Comparison of ENCODE assay signal across 8 mouse cellular contexts in genomic region chr7:109792759-109793158, GRCm38 (mm10). TPM values are rescaled to one million over a fixed set of nuclear protein-coding genes. Genes with fewer than 3 reads are reported as not detected.
A peak's percentile ranks its signal among the peaks of the same experiment; 100 is the strongest.
DNase-seq lines count a peak whose midpoint lies in the region; ATAC-seq and TF ChIP-seq lines count a peak whose summit lies in the region.

No protein-coding gene starts in this region.

- WGBS in heart, postnatal 0 days: 73% methylated on average over 2 of the region's 2 CpGs
- WGBS in midbrain, embryonic 13.5 days: 80% methylated on average over 2 of the region's 2 CpGs

- TF ChIP-seq EP300 in heart, postnatal 0 days (IDR thresholded peaks at IDR 0.05; ENCODE audit: low read depth): no peak

- TF ChIP-seq CTCF in heart, postnatal 0 days (IDR thresholded peaks at IDR 0.05; ENCODE audit: low read depth): peak; percentile 84

- H3K9ac ChIP-seq in heart, postnatal 0 days (replicated peaks; ENCODE audit: low read depth, low read length): no peak overlapping the region
- H3K9ac ChIP-seq in midbrain, embryonic 13.5 days (replicated peaks): no peak overlapping the region

- H3K27ac ChIP-seq in heart, postnatal 0 days (ENCODE audit: low read depth): no peak overlapping the region
- no peak overlapping the region for H3K27ac ChIP-seq in midbrain, embryonic 13.5 days

- H3K36me3 ChIP-seq in heart, postnatal 0 days (replicated peaks; ENCODE audit: control insufficient read depth, insufficient read depth, low read length): no peaks in the 10 kb centered on the region
- no peaks in the 10 kb centered on the region for H3K36me3 ChIP-seq in midbrain, embryonic 13.5 days

- no peak overlapping the region for H3K4me2 ChIP-seq in heart, postnatal 0 days (ENCODE audit: low read depth, low read length)
- no peak overlapping the region for H3K4me2 ChIP-seq in midbrain, embryonic 13.5 days (replicated peaks)

- H3K27me3 ChIP-seq in heart, postnatal 0 days (ENCODE audit: control insufficient read depth, insufficient read depth, low read length): peaks cover 3% of the 10 kb centered on the region; the same call in 1 of the 2 replicates
- H3K27me3 ChIP-seq in midbrain, embryonic 13.5 days: no peaks in the 10 kb centered on the region; the same call in 1 of the 2 replicates

- no peak overlapping the region for H3K4me3 ChIP-seq in heart, postnatal 0 days (ENCODE audit: low read depth, low read length)
- no peak overlapping the region for H3K4me3 ChIP-seq in midbrain, embryonic 13.5 days (replicated peaks)

- peak; percentile 43; the same call in 1 of the 2 replicates for ATAC-seq in heart, postnatal 0 days (ENCODE audit: insufficient read depth, low read depth)
- ATAC-seq in midbrain, embryonic 13.5 days: 0 out of 2 replicates have a peak, but pooled peaks have one; percentile 27

- DNase-seq in layer of hippocampus, adult 11-12 months (ENCODE audit: low spot score): peak; percentile 61
- no peak for DNase-seq in layer of hippocampus, adult 9-10 months (ENCODE audit: low spot score)
- DNase-seq in MEL-GATA-1-ER (ENCODE audit: extremely low read depth, low read depth): peak; percentile 41
- peak; percentile 79 to 82 for DNase-seq in cerebellum, adult 18-20 months
- peak; percentile 45 for DNase-seq in heart, postnatal 0 days (ENCODE audit: low spot score)
- DNase-seq in layer of hippocampus, adult 8-10 months (ENCODE audit: low spot score in 2 of 2): peak; percentile 26 to 54
- DNase-seq in thymus, postnatal 25 days: peak; percentile 47

- peaks cover 15% of the 10 kb centered on the region for H3K4me1 ChIP-seq in heart, postnatal 0 days (ENCODE audit: control insufficient read depth, insufficient read depth)
- no peaks in the 10 kb centered on the region for H3K4me1 ChIP-seq in midbrain, embryonic 13.5 days (replicated peaks)

- H3K9me3 ChIP-seq in heart, postnatal 0 days (replicated peaks; ENCODE audit: control insufficient read depth, low read length): no peaks in the 10 kb centered on the region
- H3K9me3 ChIP-seq in midbrain, embryonic 13.5 days: no peaks in the 10 kb centered on the region

RNA-seq across cellular contexts. Expression of gene Nrip3, which starts 10.9 kb away (rescaled TPM):
- total RNA-seq in heart, postnatal 0 days (2014; rRNA removed; ENCODE audit: low replicate concordance): 0.15 and 0.53 TPM in 2 replicates
- polyA plus RNA-seq in heart, postnatal 0 days (2015; fragmentation: Nextera tagmentation; extraction: Ambion mirVana): 0.18 and 0.33 TPM in 2 replicates
- 100 to 1,000 TPM; 199 to 233 (median 214) TPM for total RNA-seq in layer of hippocampus, adult 8-10 months (2022)
- polyA plus RNA-seq in midbrain, embryonic 13.5 days (2015; fragmentation: Nextera tagmentation; extraction: Ambion mirVana): 2.0 and 2.2 TPM in 2 replicates

RNA-seq across cellular contexts. Expression of gene Tmem9b, which starts 40.1 kb away (rescaled TPM):
- total RNA-seq in heart, postnatal 0 days (2014; rRNA removed; ENCODE audit: low replicate concordance): 111 and 142 TPM in 2 replicates
- polyA plus RNA-seq in heart, postnatal 0 days (2015; fragmentation: Nextera tagmentation; extraction: Ambion mirVana): 72.9 and 74.8 TPM in 2 replicates
- 100 to 1,000 TPM in 2 of 4 experiments, 10 to 100 TPM in 2; 98.5 to 101 (median 99.8) TPM for total RNA-seq in layer of hippocampus, adult 8-10 months (2022)
- polyA plus RNA-seq in midbrain, embryonic 13.5 days (2015; fragmentation: Nextera tagmentation; extraction: Ambion mirVana): 86.2 and 91.1 TPM in 2 replicates

Comparison
In these comparisons a context has a peak if more than half of its experiments do, and no peak if none do; other contexts are left out.
1. RNA of gene Nrip3, which starts 10.9 kb away (total RNA-seq): 199 to 233 TPM in layer of hippocampus, adult 8-10 months; 0.15 to 0.53 TPM in heart, postnatal 0 days; every median in the first group is over 100 times any median in the second.